Mouse (Mus musculus) inflammation-experienced regulatory T-cells, adult 6 months (primary cell): ENCODE results near the gene E2f6. TPM values are rescaled to one million over a fixed set of nuclear protein-coding genes. Genes with fewer than 3 reads are reported as not detected.

ENCODE experiments used
- ATAC-seq: one replicate; pipeline ENCODE4 v1.8.0; 2017
- polyA plus RNA-seq, 3 experiments: library from polyadenylated mRNA; unstranded; fragments of 100-300 nt; shearing (Covaris generic); gene quantifications; one replicate each; pipeline ENCODE4 v1.2.1; 2017

The E2f6 gene
- polyA plus RNA-seq, result 1 to 10 TPM; 3.0 to 5.1 (median 5.0) TPM

DNA sequence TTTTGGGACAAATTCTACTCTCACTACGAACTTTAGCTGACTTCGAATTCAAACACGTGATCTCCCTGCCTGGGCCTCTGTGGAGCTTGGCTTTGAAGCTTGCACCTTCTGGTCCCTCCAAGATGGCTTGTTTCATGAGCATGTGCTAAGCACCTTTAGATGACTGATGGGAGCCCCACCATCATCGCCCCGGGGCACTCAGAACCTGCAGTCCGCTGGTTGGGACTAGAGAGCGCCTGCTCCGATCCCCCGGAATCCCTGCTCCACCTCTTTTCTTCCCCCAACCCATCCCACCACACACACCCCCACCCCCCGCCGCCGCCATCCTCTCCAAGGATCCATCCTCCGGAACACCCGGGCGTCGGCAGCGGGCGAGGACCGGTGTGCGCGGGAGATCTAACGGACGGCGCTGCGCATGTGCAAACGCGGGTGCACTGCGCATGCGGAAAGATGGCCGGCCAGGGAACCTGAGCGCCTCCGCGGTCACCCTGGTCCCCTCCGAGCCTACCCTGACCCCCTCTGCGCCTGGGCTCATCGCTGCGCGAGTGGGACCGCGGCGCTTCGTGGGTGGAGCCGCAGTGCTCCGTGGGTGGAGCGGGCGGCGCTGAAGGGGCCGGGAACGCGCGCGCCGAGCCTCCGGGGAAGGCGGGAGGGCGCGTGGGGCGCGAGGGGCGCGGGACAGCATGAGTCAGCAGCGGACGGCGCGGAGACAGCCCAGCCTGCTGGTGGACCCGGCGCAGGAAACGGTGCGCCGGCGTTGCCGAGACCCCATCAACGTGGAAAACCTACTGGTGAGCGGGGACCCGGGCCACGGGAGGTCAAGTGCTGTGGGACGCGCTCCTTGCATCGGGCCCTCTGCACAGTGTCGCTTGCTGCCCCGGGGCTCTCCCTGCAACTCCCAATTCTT is at the start of gene E2f6:
Gene E2f6, plus strand, starts transcription at position 439 of the 907 bp plus-strand sequence.
- peak; percentile 76 for ATAC-seq

DNA sequence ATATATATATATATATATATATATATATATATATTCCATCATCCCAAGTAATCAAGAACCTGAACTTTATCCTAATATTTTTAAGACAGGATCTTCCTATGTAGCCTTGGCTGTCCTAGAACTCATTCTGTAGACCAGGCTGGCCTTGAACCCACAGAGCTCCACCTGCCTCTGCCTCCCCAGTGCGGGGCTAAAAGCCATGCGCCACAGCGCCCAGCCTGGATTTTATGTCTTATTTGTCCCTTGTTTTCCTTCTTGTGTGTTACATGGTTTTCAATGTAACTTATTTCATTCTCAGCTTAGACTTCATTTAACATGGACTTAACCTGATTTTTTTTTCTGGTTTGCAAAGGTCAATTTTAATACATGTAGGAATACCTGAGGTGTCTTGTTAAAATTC is 49.3 kb upstream of the E2f6 start:
- ATAC-seq, result no peak

DNA sequence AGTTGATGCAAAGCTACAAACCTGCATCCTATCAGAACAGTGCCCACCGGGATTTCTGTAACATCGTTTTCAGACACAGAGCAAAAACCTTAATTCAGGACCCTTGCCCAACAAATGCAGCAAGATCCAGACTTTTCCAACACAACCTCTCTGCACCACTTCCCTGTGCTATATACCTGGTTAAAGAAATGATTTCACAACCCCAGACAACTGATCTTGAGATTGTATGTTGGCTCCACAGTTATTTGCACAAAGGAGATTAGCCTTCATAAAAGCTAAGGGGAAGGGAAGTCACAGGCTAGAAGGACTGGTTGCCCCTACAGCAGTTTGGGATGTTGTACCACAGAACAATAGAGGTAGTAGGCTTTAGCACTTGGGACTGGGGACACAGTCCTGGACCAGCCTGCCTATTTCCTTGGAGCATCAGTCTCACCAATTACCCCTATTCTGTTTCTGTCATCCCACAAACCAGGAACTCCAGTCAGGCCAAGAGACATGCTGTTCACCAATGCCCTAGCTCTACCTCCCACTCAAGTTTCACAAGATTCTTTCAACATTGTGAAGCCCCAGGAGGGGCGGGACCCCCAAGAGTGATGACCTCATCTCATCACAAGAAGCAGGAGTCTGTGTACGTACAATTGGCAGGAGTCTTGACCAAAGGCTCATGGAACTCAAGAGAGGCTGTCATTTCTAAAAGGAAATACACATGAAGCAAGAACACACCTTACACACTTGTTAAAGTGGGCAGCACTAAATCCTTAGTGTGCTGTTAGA is 46.9 kb upstream of the E2f6 start:
- no peak for ATAC-seq

- ATAC-seq, result no peak
Observed at GRCm38 (mm10) chr12:16764776-16765445, 45.9 kb upstream of the E2f6 start.

- no peak for ATAC-seq
Observed at GRCm38 (mm10) chr12:16768251-16768650, 42.5 kb upstream of the E2f6 start.

GRCm38 (mm10) chr12:16768711-16769110 is 42.1 kb upstream of the E2f6 start:
- no peak for ATAC-seq

GRCm38 (mm10) chr12:16769601-16770165 is 41.1 kb upstream of the E2f6 start:
- no peak for ATAC-seq

GRCm38 (mm10) chr12:16774605-16775004 is 36.2 kb upstream of the E2f6 start:
- ATAC-seq, result no peak

GRCm38 (mm10) chr12:16775351-16775750 is 35.4 kb upstream of the E2f6 start:
- no peak for ATAC-seq

DNA sequence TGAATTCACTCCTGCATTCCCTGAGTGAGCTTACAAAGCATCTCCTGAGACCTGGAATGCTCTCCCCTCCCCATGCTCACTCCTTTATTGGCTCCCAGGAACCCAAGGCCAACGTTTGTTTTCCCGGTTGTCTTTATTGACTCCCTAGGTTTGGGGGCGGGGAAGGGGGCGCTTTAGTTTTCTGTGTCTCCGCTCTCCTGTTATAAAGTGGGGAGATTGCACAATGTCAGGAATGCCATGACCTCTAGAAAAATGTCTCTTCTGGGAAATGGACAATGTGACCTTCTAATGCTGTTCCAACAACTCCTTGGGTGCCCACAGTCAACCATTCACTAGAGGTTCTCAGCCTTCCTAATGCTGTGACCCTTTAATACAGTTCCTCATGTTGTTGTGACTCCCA is 32.2 kb upstream of the E2f6 start:
- no peak for ATAC-seq

GRCm38 (mm10) chr12:16779165-16779564 is 31.6 kb upstream of the E2f6 start:
- ATAC-seq, result no peak

GRCm38 (mm10) chr12:16780320-16780719 is 30.4 kb upstream of the E2f6 start:
- ATAC-seq, result no peak

- no peak for ATAC-seq
Observed at GRCm38 (mm10) chr12:16781034-16781746, 29.6 kb upstream of the E2f6 start.

DNA sequence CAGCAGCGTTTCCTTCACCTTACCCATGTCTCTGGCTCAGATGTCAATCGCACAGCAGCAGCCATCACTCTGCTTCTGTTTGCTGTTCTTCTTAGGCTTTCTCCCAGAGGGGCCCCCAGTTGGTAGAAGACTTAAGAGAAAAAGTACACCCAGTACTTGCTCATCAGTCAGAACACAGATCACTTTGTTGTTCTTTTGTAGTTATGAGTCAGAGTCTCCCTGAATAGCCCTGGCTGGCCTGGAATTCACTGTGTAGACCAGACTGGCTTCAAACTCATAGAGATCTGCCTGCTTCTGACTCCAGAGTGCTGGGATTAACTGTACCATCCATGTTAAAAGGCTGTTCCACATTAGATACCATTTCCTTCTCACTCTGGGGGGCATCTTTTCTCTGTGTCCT is 22.2 kb upstream of the E2f6 start:
- no peak for ATAC-seq

GRCm38 (mm10) chr12:16789199-16789598 is 21.6 kb upstream of the E2f6 start:
- no peak for ATAC-seq

- ATAC-seq, result no peak
Observed at GRCm38 (mm10) chr12:16789756-16790155, 21.0 kb upstream of the E2f6 start.

GRCm38 (mm10) chr12:16790456-16790855 is 20.3 kb upstream of the E2f6 start:
- no peak for ATAC-seq

GRCm38 (mm10) chr12:16793371-16793770 is 17.4 kb upstream of the E2f6 start:
- no peak for ATAC-seq

DNA sequence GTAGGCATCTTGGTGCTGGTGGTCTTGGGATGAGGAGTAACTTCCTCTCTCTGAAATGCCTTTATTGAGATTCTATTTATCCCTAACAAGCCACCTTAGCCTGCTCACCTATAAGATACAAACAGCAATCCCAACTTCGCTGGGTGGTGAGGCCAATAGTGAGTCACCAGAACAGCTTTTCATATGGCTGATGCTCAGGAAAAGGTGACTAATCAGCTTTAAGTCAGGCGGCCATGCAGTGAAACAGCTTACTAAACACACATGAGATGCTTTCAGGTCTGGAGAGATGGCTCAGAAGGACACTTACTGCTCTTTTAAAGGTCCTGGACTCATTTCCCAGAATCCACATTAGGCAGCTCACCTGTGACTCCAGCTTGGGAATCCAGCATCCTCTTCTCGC is 15.0 kb upstream of the E2f6 start:
- no peak for ATAC-seq

DNA sequence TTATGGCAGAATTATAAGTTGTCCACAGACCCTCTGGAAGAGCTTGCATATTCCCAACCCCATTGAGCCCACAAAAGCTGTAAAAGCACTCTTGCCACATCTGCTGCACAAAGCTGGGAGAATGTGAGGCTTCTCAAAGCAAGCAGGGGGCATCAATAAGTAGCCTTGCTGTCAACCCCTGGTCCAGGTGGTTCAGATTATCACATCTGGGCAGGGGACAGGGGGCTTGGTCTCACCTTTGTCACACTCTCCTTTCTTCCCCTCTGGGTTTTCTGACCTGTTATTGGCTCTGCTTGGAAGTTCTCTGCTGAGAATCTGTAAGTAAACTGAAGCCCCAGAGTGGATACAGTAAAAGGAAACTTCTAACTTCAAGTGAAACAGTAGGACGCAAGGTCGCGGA is 11.9 kb upstream of the E2f6 start:
- no peak for ATAC-seq

DNA sequence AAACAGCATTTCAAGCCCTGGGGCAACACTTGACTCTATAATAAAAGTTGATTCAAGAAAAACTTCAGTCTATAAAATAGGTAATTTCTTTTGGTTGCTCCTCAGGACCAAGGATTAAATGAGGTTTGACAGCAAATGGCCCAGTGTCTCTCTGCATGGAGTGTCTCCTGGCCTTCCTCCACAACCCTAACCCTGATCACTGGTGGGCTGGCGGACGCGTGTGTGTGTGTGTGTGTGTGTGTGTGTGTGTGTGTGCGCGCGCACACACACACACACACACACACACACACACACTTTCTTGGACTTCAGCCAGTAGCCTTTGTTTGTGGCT is 10.9 kb upstream of the E2f6 start:
- ATAC-seq, result no peak

- no peak for ATAC-seq
Observed at GRCm38 (mm10) chr12:16800259-16800958, 10.4 kb upstream of the E2f6 start, which contains the start of gene Greb1. TSS of gene Greb1 (minus strand) at chr12:16800886.
